Mouse (Mus musculus): Measurements from ENCODE around the gene Slc6a5.

Gene Slc6a5

GRCm38 (mm10) chr7:49975441-49976121 lies 65.6 kb downstream of the Slc6a5 start:
- DNase-seq (ENCODE audit: extremely low spot score, low read depth, low spot score) = no peak

- no peak for DNase-seq (ENCODE audit: extremely low spot score, low read depth, low spot score)
Observed at GRCm38 (mm10) chr7:49981511-49982227, 71.7 kb downstream of the Slc6a5 start.

GRCm38 (mm10) chr7:49984698-49985097 lies 74.8 kb downstream of the Slc6a5 start:
- DNase-seq (ENCODE audit: extremely low spot score, low read depth, low spot score) = no peak

- no peak for DNase-seq (ENCODE audit: extremely low spot score, low read depth, low spot score)
Observed at GRCm38 (mm10) chr7:49985947-49986346, 76.0 kb downstream of the Slc6a5 start.

- no peak for DNase-seq (ENCODE audit: extremely low spot score, low read depth, low spot score)
Observed at GRCm38 (mm10) chr7:49999321-49999720, 89.4 kb downstream of the Slc6a5 start.

GRCm38 (mm10) chr7:50005268-50005667 lies 95.3 kb downstream of the Slc6a5 start:
- DNase-seq (ENCODE audit: extremely low spot score, low read depth, low spot score) = peak; percentile 49
